Mouse (Mus musculus) embryonic facial prominence, embryonic 10.5 days (tissue): ENCODE data around the gene Slc6a6. TPM values are rescaled to one million over a fixed set of nuclear protein-coding genes. Genes with fewer than 3 reads are reported as not detected.
A peak's percentile ranks its signal among the peaks of the same experiment; 100 is the strongest.

ENCODE experiments used
- DNase-seq: peaks from one replicate; pipeline ENCODE4 v3.0.0-alpha.2; 2017; ENCODE audit warnings: low spot score
- H3K27ac ChIP-seq: fragments of 300-500 bp; sonication (generic); replicated peaks from 2 replicates; pipeline ENCODE4 v1.5.1; 2016; ENCODE audit warnings: mild to moderate bottlenecking
- H3K27me3 ChIP-seq: fragments of 300-500 bp; sonication (generic); replicated peaks from 2 replicates; pipeline ENCODE4 v1.6.1; 2016; ENCODE audit warnings: low read depth, mild to moderate bottlenecking; ENCODE audit not compliant: poor library complexity, severe bottlenecking
- H3K36me3 ChIP-seq: fragments of 300-500 bp; sonication (generic); replicated peaks from 2 replicates; pipeline ENCODE4 v1.6.1; 2016; ENCODE audit warnings: mild to moderate bottlenecking, moderate library complexity
- H3K4me1 ChIP-seq: fragments of 300-500 bp; sonication (generic); 2 replicates; pipeline ENCODE4 v1.6.1; 2016
- H3K4me3 ChIP-seq: fragments of 300-500 bp; sonication (generic); 2 replicates; pipeline ENCODE4 v1.5.1; 2016; ENCODE audit warnings: mild to moderate bottlenecking, moderate library complexity
- H3K9me3 ChIP-seq: fragments of 300-500 bp; sonication (generic); 2 replicates; pipeline ENCODE4 v1.6.1; 2016; ENCODE audit warnings: mild to moderate bottlenecking
- WGBS: fragments of 180-500 bp; shearing (Covaris S2); methylation state at CpG from one replicate; pipeline ENCODE4 v1.1.7; 2016; 5-methylcytosine and 5-hydroxymethylcytosine counted together
- polyA plus RNA-seq: library from polyadenylated mRNA; unstranded; fragments of >200 nt; fragmentation: Nextera tagmentation; extraction: Ambion mirVana; gene quantifications from 2 replicates; pipeline ENCODE4 v1.2.1, GENCODE M21; 2016

Slc6a6 gene
- polyA plus RNA-seq: 55.5 and 59.2 TPM in 2 replicates

GRCm38 (mm10) chr6:91683602-91684473 lies at the start of gene Slc6a6:
Gene Slc6a6 (plus strand): TSS chr6:91684053.
- H3K27me3 ChIP-seq: no peaks in the 10 kb centered on the region
- WGBS: under 1% methylated on average over 62 of the region's 69 CpGs

GRCm38 (mm10) chr6:91634417-91634816 lies 49.4 kb upstream of the Slc6a6 start:
- peaks cover 19% of the 10 kb centered on the region for H3K4me1 ChIP-seq
- H3K27ac ChIP-seq: no peak overlapping the region
- H3K9me3 ChIP-seq: no peaks in the 10 kb centered on the region
- no peaks in the 10 kb centered on the region for H3K36me3 ChIP-seq
- no peak overlapping the region for H3K4me3 ChIP-seq
- no peaks in the 10 kb centered on the region for H3K27me3 ChIP-seq
- 72% methylated on average over 2 of the region's 2 CpGs for WGBS
- DNase-seq: no peak

More at GRCm38 (mm10) chr6:91683602-91684473, at the start of gene Slc6a6:
- Histone ChIP-seq H3K9me3 (no peaks in the 10 kb centered on the region), H3K4me1 (peaks cover 60% of the 10 kb centered on the region), H3K27ac (peak within 1 kb of the TSS; percentile 96), H3K4me3 (peak within 1 kb of the TSS; percentile 85), H3K36me3 (no peaks in the 10 kb centered on the region)
- DNase-seq: peak; percentile 98

GRCm38 (mm10) chr6:91634876-91635275 lies 49.0 kb upstream of the Slc6a6 start:
- Histone ChIP-seq H3K4me1 (peaks cover 19% of the 10 kb centered on the region), H3K36me3 (no peaks in the 10 kb centered on the region), H3K27ac (no peak overlapping the region), H3K9me3 (no peaks in the 10 kb centered on the region), H3K4me3 (no peak overlapping the region), H3K27me3 (no peaks in the 10 kb centered on the region)
- no peak for DNase-seq
- WGBS: 83% methylated on average over 2 of the region's 2 CpGs

GRCm38 (mm10) chr6:91638204-91638995 lies 45.5 kb upstream of the Slc6a6 start:
- Histone ChIP-seq H3K27me3 (no peaks in the 10 kb centered on the region), H3K4me3 (peak overlapping the region; percentile 24; the same call in 1 of the 2 replicates), H3K9me3 (no peaks in the 10 kb centered on the region), H3K36me3 (no peaks in the 10 kb centered on the region), H3K27ac (peak overlapping the region; percentile 84), H3K4me1 (peaks cover 19% of the 10 kb centered on the region)
- WGBS: 29% methylated on average over 9 of the region's 9 CpGs
- DNase-seq: peak; percentile 61

- Histone ChIP-seq H3K27ac (no peak overlapping the region), H3K27me3 (no peaks in the 10 kb centered on the region), H3K4me3 (no peak overlapping the region), H3K9me3 (no peaks in the 10 kb centered on the region), H3K36me3 (no peaks in the 10 kb centered on the region), H3K4me1 (peaks cover 31% of the 10 kb centered on the region)
- no peak for DNase-seq
- 90% methylated on average over 5 of the region's 5 CpGs for WGBS
Observed at GRCm38 (mm10) chr6:91643011-91643410, 40.8 kb upstream of the Slc6a6 start.

- 85% methylated on average over 2 of the region's 2 CpGs for WGBS
- H3K36me3 ChIP-seq: no peaks in the 10 kb centered on the region
- no peaks in the 10 kb centered on the region for H3K9me3 ChIP-seq
- H3K4me1 ChIP-seq: peaks cover 26% of the 10 kb centered on the region
- H3K27ac ChIP-seq: no peak overlapping the region
- DNase-seq: no peak
- 0 out of 2 replicates have a peak, but pooled peaks cover 2% of the 10 kb centered on the region for H3K27me3 ChIP-seq
- H3K4me3 ChIP-seq: no peak overlapping the region
Observed at GRCm38 (mm10) chr6:91643416-91643921, 40.4 kb upstream of the Slc6a6 start.

- peaks cover 23% of the 10 kb centered on the region for H3K4me1 ChIP-seq
- H3K9me3 ChIP-seq: no peaks in the 10 kb centered on the region
- peak; percentile 14 for DNase-seq
- H3K36me3 ChIP-seq: no peaks in the 10 kb centered on the region
- H3K27me3 ChIP-seq: 0 out of 2 replicates have a peak, but pooled peaks cover 6% of the 10 kb centered on the region
- H3K27ac ChIP-seq: no peak overlapping the region
- 48% methylated on average over 10 of the region's 10 CpGs for WGBS
- no peak overlapping the region for H3K4me3 ChIP-seq
Observed at GRCm38 (mm10) chr6:91646019-91646418, 37.8 kb upstream of the Slc6a6 start.

GRCm38 (mm10) chr6:91646822-91647221 lies 37.0 kb upstream of the Slc6a6 start:
- no peak for DNase-seq
- WGBS: 74% methylated on average over 4 of the region's 4 CpGs
- Histone ChIP-seq H3K36me3 (no peaks in the 10 kb centered on the region), H3K27me3 (0 out of 2 replicates have a peak, but pooled peaks cover 6% of the 10 kb centered on the region), H3K4me1 (peaks cover 23% of the 10 kb centered on the region), H3K9me3 (no peaks in the 10 kb centered on the region), H3K4me3 (no peak overlapping the region), H3K27ac (no peak overlapping the region)

- Histone ChIP-seq H3K27ac (0 out of 2 replicates have a peak overlapping the region, but pooled peaks have one; percentile 14), H3K4me3 (no peak overlapping the region), H3K4me1 (peaks cover 23% of the 10 kb centered on the region), H3K36me3 (no peaks in the 10 kb centered on the region), H3K27me3 (0 out of 2 replicates have a peak, but pooled peaks cover 6% of the 10 kb centered on the region), H3K9me3 (no peaks in the 10 kb centered on the region)
- no peak for DNase-seq
- whole genome bisulfite sequencing: 73% methylated on average over 9 of the region's 9 CpGs
Observed at GRCm38 (mm10) chr6:91647385-91647791, 36.5 kb upstream of the Slc6a6 start.

GRCm38 (mm10) chr6:91650255-91650654 lies 33.6 kb upstream of the Slc6a6 start:
- no peak overlapping the region for H3K4me3 ChIP-seq
- H3K9me3 ChIP-seq: no peaks in the 10 kb centered on the region
- DNase-seq: no peak
- no peak overlapping the region for H3K27ac ChIP-seq
- no peaks in the 10 kb centered on the region for H3K36me3 ChIP-seq
- H3K27me3 ChIP-seq: 0 out of 2 replicates have a peak, but pooled peaks cover 6% of the 10 kb centered on the region
- H3K4me1 ChIP-seq: peaks cover 23% of the 10 kb centered on the region
- 80% methylated on average over 9 of the region's 9 CpGs for WGBS

GRCm38 (mm10) chr6:91652296-91652695 lies 31.6 kb upstream of the Slc6a6 start:
- no peak overlapping the region for H3K4me3 ChIP-seq
- WGBS: 81% methylated on average over 3 of the region's 3 CpGs

GRCm38 (mm10) chr6:91655244-91655643 lies 28.6 kb upstream of the Slc6a6 start:
- no peak for DNase-seq
- H3K27ac ChIP-seq: 0 out of 2 replicates have a peak overlapping the region, but pooled peaks have one; percentile 19
- H3K9me3 ChIP-seq: no peaks in the 10 kb centered on the region
- no peaks in the 10 kb centered on the region for H3K36me3 ChIP-seq
- H3K4me1 ChIP-seq: peaks cover 16% of the 10 kb centered on the region
- no peak overlapping the region for H3K4me3 ChIP-seq
- 48% methylated on average over 3 of the region's 3 CpGs for WGBS
- no peaks in the 10 kb centered on the region for H3K27me3 ChIP-seq

More at GRCm38 (mm10) chr6:91652296-91652695, 31.6 kb upstream of the Slc6a6 start:
- Histone ChIP-seq H3K9me3 (no peaks in the 10 kb centered on the region), H3K27ac (no peak overlapping the region; the same call in 1 of the 2 replicates), H3K4me1 (peaks cover 10% of the 10 kb centered on the region), H3K27me3 (0 out of 2 replicates have a peak, but pooled peaks cover 6% of the 10 kb centered on the region), H3K36me3 (no peaks in the 10 kb centered on the region)
- DNase-seq: no peak
